Mouse (Mus musculus) stomach, embryonic 16.5 days (tissue): ENCODE results near the gene Fam57a. TPM values are rescaled to one million over a fixed set of nuclear protein-coding genes. Genes with fewer than 3 reads are reported as not detected.

ENCODE experiments used
- ATAC-seq: fragments of 200-750 bp; cut with Nextera tagmentation; 2 replicates; pipeline ENCODE4 v1.8.0; 2017; ENCODE audit warnings: moderate number of reproducible peaks, moderate TSS enrichment; ENCODE audit not compliant: insufficient read depth, low FRiP score
- H3K27ac ChIP-seq: fragments of 300-500 bp; sonication (generic); 2 replicates; pipeline ENCODE4 v1.5.1; 2014; ENCODE audit warnings: low read length
- H3K27me3 ChIP-seq: fragments of 300-500 bp; sonication (generic); 2 replicates; pipeline ENCODE4 v1.6.1; 2014; ENCODE audit warnings: low read length, control low read depth, mixed read lengths; ENCODE audit not compliant: control insufficient read depth, insufficient read depth
- H3K36me3 ChIP-seq: fragments of 300-500 bp; sonication (generic); 2 replicates; pipeline ENCODE4 v1.6.1; 2014; ENCODE audit warnings: low read length; ENCODE audit not compliant: control insufficient read depth, insufficient read depth
- H3K4me1 ChIP-seq: fragments of 300-500 bp; sonication (generic); 2 replicates; pipeline ENCODE4 v1.6.1; 2014; ENCODE audit warnings: low read length, control low read depth, mixed read lengths; ENCODE audit not compliant: control insufficient read depth, insufficient read depth
- H3K4me2 ChIP-seq: fragments of 300-500 bp; sonication (generic); 2 replicates; pipeline ENCODE4 v1.6.1; 2014; ENCODE audit warnings: low read depth, low read length, mixed read lengths
- H3K4me3 ChIP-seq: fragments of 300-500 bp; sonication (generic); replicated peaks from 2 replicates; pipeline ENCODE4 v1.5.1; 2014; ENCODE audit warnings: mild to moderate bottlenecking, low read length
- H3K9ac ChIP-seq: fragments of 300-500 bp; sonication (generic); 2 replicates; pipeline ENCODE4 v1.6.1; 2014; ENCODE audit warnings: low read length
- H3K9me3 ChIP-seq: fragments of 300-500 bp; sonication (generic); replicated peaks from 2 replicates; pipeline ENCODE4 v1.6.1; 2016; ENCODE audit warnings: low read length, control low read depth; ENCODE audit not compliant: control insufficient read depth
- WGBS: fragments of 180-500 bp; shearing (Covaris S2); extraction: QIAGEN DNeasy Blood & Tissue Kit; methylation state at CpG from one replicate; pipeline ENCODE4 v1.1.7; 2014; 5-methylcytosine and 5-hydroxymethylcytosine counted together
- polyA plus RNA-seq: library from polyadenylated mRNA; unstranded; fragments of >200 nt; fragmentation: Nextera tagmentation; extraction: Ambion mirVana; gene quantifications from 2 replicates; pipeline ENCODE4 v1.2.1, GENCODE M21; 2015

The Fam57a gene
- polyA plus RNA-seq, 1 experiment from 2014 or later: 173 TPM

DNA sequence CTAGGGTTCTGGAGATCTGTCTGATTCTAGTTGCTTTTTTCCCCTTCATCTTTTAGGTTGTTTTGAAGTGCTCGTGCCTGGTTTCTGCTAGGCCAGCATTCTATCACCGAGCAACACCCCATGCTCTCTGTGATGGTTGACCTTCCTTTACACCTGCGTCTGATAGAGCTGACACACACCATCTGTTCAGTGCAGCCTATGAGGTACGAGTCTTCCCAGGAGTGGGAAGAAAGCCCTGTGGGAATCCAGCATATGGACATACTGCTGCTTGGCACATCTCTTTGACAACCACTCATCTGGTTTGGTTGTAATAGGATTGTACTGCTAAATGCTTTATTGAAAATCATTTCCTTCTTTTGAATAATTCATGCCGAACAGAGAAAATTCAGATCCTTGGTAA, 9.3 kb upstream of the Fam57a start:
- H3K4me2 ChIP-seq: no peak overlapping the region
- H3K9me3 ChIP-seq: no peaks in the 10 kb centered on the region
- H3K9ac ChIP-seq: no peak overlapping the region
- H3K4me3 ChIP-seq: no peak overlapping the region
- 59% methylated on average over 5 of the region's 5 CpGs for WGBS
- H3K27me3 ChIP-seq: no peaks in the 10 kb centered on the region
- ATAC-seq: no peak
- no peaks in the 10 kb centered on the region for H3K36me3 ChIP-seq
- H3K27ac ChIP-seq: no peak overlapping the region
- peaks cover 3% of the 10 kb centered on the region; the same call in 1 of the 2 replicates for H3K4me1 ChIP-seq

DNA sequence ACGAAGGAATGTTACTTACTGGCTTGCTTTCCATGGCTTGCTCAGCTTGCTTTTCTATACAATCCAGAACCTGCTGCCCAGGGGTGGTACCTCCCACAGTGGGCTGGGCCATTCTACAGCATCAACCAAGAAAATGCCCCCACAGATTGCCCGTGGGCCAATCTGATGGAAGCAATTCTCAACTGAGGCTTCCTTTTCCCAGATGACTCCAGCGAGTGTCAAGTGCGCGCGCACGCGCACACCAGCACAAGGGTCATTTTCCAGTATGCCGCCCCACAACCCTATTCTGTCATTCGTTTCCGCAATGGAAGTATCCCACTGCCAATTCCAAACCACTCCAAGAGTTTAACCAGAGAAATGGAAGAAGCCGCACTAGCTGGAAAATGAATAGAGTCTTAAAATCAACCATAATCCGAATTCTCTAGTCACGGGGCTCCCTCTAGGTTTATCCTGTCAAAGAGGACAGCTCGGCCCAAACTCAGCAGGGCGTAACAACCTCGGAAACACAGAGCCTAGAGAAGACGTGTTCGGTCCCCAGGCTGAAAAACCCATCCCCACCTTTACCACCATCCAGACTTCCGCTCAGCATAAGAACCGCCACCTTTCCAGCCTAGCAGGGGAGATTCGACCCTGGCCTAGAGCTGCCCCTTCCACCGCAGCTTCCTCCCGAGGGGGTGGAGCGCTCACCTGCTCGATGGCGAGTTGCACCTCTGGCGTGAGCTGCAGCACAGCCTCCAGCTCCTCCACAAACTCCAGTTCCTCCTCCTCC, 561 bp upstream of the Fam57a start:
- peak overlapping the region; percentile 87 for H3K9ac ChIP-seq
- peak; percentile 74 for ATAC-seq
- H3K27me3 ChIP-seq: no peaks in the 10 kb centered on the region
- H3K9me3 ChIP-seq: no peaks in the 10 kb centered on the region
- peak overlapping the region; percentile 82 for H3K27ac ChIP-seq
- no peaks in the 10 kb centered on the region for H3K36me3 ChIP-seq
- WGBS: under 1% methylated on average over 28 of the region's 28 CpGs
- H3K4me2 ChIP-seq: peak overlapping the region; percentile 88
- H3K4me1 ChIP-seq: peaks cover 11% of the 10 kb centered on the region; the same call in 1 of the 2 replicates
- H3K4me3 ChIP-seq: peak overlapping the region; percentile 96

DNA sequence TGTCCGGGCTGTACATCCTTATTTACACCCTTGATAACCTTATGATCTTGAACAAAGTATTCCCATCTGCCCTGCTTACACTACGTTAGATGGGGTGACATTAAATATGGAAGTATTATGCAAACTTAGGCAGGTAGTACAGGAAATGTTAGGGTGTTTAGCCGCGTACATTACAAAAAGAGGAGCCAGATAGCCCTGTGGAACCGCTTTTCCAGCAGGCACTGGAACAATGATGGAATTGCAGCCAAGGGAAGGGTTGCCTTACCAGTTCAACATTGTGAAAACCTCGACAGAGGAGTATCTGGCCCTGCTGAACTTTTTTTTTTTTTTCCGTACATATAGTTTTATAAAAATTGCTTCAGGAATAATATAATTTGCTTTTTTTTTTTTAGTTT, 672 bp downstream of the Fam57a start:
- WGBS: 17% methylated on average over 7 of the region's 7 CpGs
- Histone ChIP-seq H3K27ac (peak overlapping the region; percentile 82; the same call in 1 of the 2 replicates), H3K9me3 (no peaks in the 10 kb centered on the region), H3K9ac (peak overlapping the region; percentile 87), H3K36me3 (no peaks in the 10 kb centered on the region), H3K27me3 (no peaks in the 10 kb centered on the region), H3K4me3 (peak overlapping the region; percentile 96), H3K4me1 (peaks cover 11% of the 10 kb centered on the region; the same call in 1 of the 2 replicates), H3K4me2 (peak overlapping the region; percentile 88)
- ATAC-seq: no peak

DNA sequence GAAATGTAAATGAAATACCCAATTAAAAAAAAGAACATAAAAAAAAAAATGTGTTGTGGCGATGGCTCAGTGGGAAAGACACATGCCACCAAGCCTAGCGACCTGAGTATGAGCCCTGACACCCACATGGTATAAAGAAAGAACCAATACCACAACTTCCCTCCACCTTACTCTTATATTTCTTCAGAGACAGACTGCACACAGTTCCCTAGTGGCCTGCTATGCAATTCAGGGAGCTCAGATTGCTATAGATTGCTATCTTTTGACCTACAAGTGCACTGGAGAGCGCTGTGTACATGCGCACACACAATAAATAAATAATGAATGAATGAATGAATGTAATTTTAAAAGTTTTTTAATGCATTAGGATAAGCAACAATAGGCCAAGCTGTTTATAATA, 4.3 kb downstream of the Fam57a start:
- H3K27ac ChIP-seq: no peak overlapping the region
- H3K9ac ChIP-seq: no peak overlapping the region
- no peak overlapping the region for H3K4me3 ChIP-seq
- H3K27me3 ChIP-seq: no peaks in the 10 kb centered on the region
- H3K4me2 ChIP-seq: no peak overlapping the region
- peaks cover 5% of the 10 kb centered on the region; the same call in 1 of the 2 replicates for H3K4me1 ChIP-seq
- H3K36me3 ChIP-seq: no peaks in the 10 kb centered on the region
- 75% methylated on average over 4 of the region's 4 CpGs for WGBS
- no peaks in the 10 kb centered on the region for H3K9me3 ChIP-seq
- ATAC-seq: no peak

DNA sequence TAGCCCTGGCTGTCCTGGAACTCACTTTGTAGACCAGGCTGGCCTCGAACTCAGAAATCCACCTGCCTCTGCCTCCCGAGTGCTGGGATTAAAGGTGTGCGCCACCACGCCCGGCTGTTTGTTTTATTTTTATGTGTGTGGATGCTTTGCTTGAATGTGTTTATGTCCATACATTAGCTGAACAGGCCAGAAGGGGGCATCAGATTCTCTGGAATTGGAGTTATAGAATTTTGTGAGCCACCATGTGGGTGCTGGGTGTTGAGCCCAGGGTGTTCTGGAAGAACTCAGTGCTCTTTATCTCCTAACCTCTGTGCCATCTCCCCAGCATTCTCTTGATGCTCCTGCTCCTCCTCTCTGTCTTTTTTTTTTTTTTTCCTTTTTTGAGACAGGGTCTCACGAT, 7.4 kb downstream of the Fam57a start:
- Histone ChIP-seq H3K9ac (no peak overlapping the region), H3K4me1 (no peaks in the 10 kb centered on the region), H3K9me3 (no peaks in the 10 kb centered on the region), H3K4me3 (no peak overlapping the region), H3K27ac (no peak overlapping the region), H3K36me3 (no peaks in the 10 kb centered on the region), H3K27me3 (no peaks in the 10 kb centered on the region), H3K4me2 (no peak overlapping the region)
- WGBS: 90% methylated on average over 6 of the region's 6 CpGs
- ATAC-seq: no peak

DNA sequence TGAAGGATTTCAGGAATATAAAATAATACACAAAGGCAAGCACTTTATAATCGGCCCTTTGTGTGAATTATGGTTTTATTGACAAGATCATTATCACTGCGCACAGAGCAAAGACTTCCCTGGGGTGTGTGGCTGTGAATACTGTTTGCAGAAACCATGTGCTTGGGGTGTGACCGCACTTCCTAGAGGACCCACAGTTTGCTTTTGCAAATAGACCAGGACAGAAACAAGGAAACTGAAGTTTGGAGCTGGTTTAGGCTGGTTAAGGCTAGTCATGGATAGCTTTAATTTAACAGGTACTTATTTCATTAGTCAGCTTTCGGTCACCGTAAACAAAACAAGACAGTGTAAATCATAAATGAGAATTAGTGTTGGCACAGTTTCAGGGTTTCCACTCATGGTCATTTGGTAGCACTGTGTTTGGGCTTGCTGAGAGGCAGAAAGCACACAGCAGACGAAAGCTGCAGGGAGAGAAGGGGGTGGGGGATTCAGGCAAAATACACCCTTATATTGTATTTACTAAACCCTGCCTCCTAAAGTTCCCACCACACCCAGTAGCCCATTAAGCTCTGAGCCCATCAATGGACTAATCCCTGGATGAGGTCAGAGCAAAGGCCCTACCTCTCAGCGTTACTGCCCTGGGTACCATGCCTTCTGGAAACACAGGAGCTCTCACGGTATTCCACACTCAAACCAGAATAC, 17.0 kb downstream of the Fam57a start:
- Histone ChIP-seq H3K9me3 (no peaks in the 10 kb centered on the region), H3K4me1 (peaks cover 11% of the 10 kb centered on the region; the same call in 1 of the 2 replicates), H3K36me3 (no peaks in the 10 kb centered on the region), H3K9ac (peak overlapping the region; percentile 38), H3K27ac (peak overlapping the region; percentile 81), H3K27me3 (no peaks in the 10 kb centered on the region), H3K4me3 (no peak overlapping the region; the same call in 1 of the 2 replicates), H3K4me2 (peak overlapping the region; percentile 10)
- ATAC-seq: peak; percentile 90
- WGBS: 46% methylated on average over 8 of the region's 8 CpGs

DNA sequence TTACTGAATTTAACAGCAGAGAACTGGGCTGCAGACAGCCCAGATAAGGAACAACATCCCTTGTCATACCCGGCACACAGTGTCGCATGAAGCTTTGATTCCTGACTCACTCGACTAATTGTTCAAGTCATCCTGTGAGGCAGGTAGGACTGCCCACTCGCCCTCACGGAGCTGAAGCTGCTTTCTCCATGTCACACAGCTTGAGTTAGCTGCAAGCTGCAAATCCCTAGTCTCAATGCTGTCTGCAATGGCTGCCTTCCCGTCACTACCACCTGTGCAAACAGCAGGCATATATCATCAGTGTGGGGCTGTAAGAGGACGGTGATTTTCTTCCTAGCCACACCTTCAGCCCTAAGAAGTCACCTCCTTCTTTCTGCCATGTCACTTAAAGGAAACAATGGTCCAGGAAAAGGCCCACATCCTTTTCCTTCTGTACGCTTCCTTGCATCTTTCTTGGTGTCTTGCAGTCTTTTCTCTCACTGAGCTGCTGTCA, 17.6 kb downstream of the Fam57a start:
- 33% methylated on average over 8 of the region's 8 CpGs for WGBS
- peak overlapping the region; percentile 10 for H3K4me2 ChIP-seq

DNA sequence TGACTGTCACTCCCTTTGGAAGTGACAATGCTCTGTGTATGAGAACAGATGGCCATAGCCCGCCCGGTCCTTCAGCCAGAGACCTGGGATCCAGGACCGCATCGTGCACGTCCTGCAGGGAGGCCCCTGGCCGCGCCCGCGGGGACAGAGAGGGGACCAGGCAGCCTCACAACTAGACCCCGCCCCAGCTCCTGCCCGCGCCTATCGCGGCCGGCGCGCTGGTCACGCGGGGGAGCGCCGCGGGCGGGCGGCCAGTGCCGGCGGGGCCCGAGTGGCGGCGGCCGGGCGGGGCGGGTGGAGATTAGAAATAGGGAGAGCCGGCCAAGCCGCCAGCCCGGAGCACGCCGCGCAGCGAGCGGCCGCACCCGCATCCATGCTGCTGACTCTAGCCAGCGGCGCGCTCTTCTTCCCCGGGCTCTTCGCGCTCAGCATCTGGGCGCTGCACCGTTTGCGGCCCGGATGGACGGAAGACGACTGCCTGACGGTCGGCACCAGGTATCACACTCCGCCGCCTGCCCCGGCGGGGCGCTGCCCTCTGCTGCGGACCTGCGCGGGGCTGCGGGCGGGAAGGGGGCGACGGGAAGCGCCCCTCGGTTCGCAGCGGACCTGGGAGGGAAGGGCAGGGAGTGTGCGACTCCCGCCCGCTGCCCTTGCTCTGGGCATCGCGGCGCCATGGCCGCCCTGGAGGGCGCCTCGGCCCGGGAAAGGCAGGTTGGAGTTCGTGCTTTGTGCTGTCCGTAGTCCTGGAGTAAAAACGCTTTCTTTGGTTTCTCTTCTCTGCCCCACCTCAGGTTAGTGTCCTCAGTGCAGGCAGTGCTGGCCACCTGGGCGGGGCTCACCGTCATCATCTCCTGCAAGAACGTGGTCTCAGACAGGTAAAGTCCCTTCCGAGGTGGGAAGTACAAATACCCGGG, 22.5 kb downstream of the Fam57a start:
- peak overlapping the region; percentile 92 for H3K4me3 ChIP-seq
- peak overlapping the region; percentile 93 for H3K27ac ChIP-seq
- under 1% methylated on average over 78 of the region's 90 CpGs for WGBS
- H3K4me1 ChIP-seq: peaks cover 16% of the 10 kb centered on the region; the same call in 1 of the 2 replicates
- peak; percentile 99 for ATAC-seq
- no peaks in the 10 kb centered on the region for H3K9me3 ChIP-seq
- H3K4me2 ChIP-seq: peak overlapping the region; percentile 61
- peak overlapping the region; percentile 99 for H3K9ac ChIP-seq
- no peaks in the 10 kb centered on the region for H3K27me3 ChIP-seq
- no peaks in the 10 kb centered on the region for H3K36me3 ChIP-seq

More for the DNA sequence above, 17.6 kb downstream of the Fam57a start:
- Histone ChIP-seq H3K4me3 (no peak overlapping the region; the same call in 1 of the 2 replicates), H3K27ac (peak overlapping the region; percentile 81), H3K9me3 (no peaks in the 10 kb centered on the region), H3K27me3 (no peaks in the 10 kb centered on the region), H3K9ac (peak overlapping the region; percentile 38), H3K4me1 (peaks cover 12% of the 10 kb centered on the region; the same call in 1 of the 2 replicates), H3K36me3 (no peaks in the 10 kb centered on the region)
- ATAC-seq: peak; percentile 3; the same call in 1 of the 2 replicates
